Mouse (Mus musculus): ENCODE data around the gene Dgcr6. TPM values are rescaled to one million over a fixed set of nuclear protein-coding genes. Genes with fewer than 3 reads are reported as not detected.
A peak's percentile ranks its signal among the peaks of the same experiment; 100 is the strongest.

Dgcr6 gene
- polyA plus RNA-seq, 1 experiment = 110 TPM

DNA sequence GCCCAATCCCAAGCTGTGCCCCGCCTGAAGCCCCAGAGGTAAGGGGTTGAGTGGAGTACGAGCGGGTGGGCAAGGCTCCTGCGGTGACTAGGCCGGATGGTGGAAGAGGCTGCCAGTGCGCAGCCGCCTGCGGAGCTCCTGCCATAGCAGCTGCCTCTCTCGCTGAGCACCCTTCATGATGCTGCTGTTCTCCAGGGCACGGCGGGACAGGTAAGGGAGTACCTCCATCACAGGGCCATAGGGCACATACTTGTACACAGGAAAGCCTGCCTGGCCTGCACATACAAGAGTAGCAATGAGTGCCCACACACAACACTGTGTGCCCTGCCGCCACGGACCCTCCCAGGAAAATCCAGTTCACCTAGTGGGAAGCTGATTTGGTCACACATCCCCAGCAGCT, 19.4 kb downstream of the Dgcr6 start:
- TF ChIP-seq CTCF (IDR thresholded peaks at IDR 0.05; ENCODE audit: borderline replicate concordance, extremely low read depth, insufficient read depth, insufficient read length) (no peak), POLR2A (IDR thresholded peaks at IDR 0.05; ENCODE audit: borderline replicate concordance, extremely low read depth, insufficient read depth, insufficient read length, poor library complexity, severe bottlenecking) (no peak)
- DNase-seq (ENCODE audit: low read depth) = no peak

DNA sequence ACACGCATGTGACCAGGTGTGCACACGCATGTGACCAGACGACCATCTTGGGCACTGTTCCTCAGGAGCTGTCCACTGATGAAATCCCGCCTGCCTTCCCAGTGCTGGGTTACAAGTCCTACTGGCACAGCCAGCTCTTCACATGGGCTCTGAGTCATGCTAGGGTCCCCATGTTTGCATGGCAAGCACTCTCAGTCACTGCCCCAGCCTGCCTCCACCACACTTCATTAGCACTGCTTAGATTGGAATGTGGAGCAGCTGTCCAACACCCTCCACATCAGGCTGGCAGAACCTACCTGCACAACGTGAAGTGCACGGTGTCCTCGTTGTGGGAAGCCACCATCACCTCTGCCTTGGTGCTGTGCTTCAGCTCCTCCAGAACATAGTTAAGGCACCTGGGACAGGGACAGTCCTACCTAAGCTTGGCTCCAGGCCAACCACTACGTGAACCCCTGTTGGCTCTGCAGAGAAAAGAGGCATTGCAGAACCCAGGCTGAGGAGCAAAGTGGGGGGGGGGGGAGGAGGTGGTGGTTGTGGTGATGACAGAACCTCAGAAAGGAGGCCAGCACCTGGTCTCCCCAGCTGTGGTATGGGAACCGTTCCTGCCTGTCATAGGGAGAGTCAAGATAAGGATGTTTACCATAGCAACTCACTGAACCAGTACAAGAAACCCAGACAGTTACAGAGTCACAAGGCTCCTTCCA, 20.8 kb downstream of the Dgcr6 start:
- DNase-seq (ENCODE audit: low read depth) = no peak
- TF ChIP-seq CTCF (IDR thresholded peaks at IDR 0.05; ENCODE audit: borderline replicate concordance, extremely low read depth, insufficient read depth, insufficient read length) = no peak
- TF ChIP-seq POLR2A (IDR thresholded peaks at IDR 0.05; ENCODE audit: borderline replicate concordance, extremely low read depth, insufficient read depth, insufficient read length, poor library complexity, severe bottlenecking) = no peak

DNA sequence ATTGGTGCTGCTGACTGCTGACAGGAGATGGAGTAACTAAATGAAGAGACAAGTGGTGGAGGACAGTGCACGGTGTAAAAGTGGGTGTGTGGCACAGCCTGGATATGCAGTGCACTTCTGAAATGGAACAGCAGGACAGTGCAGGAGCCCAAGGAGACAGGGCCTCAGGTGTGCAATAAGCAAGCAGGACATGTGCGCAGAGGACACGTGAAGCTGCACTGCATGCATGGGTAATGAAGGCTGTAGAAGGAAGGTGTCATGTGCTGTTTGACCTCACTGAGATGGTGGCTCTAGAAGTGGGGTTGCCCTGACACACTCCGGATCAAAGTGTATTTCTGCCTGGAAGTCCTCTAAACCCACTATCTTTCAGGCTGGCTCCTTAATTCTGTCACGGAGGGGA, 22.0 kb downstream of the Dgcr6 start:
- no peak for DNase-seq (ENCODE audit: low read depth)
- TF ChIP-seq POLR2A (IDR thresholded peaks at IDR 0.05; ENCODE audit: borderline replicate concordance, extremely low read depth, insufficient read depth, insufficient read length, poor library complexity, severe bottlenecking) (no peak), CTCF (IDR thresholded peaks at IDR 0.05; ENCODE audit: borderline replicate concordance, extremely low read depth, insufficient read depth, insufficient read length) (no peak)

DNA sequence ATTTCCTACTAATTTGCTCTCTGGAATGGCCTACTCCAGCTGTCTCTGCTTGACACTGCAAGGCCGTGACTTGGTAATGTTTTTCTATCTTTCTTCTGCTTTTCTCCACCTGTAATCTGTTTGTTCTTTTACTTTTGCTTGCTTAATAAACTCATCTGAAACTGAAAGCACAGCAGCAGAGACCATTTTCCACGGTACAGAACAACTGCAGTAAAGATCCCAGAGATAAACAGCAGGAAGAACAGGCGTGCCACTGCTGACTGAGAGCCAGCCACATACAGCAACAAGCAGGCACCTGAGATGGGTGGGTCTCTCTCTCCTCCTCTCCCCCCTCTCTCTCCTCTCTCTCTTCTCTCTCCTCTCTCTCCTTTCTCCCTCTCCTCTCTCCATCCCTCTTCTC, 22.5 kb downstream of the Dgcr6 start:
- DNase-seq (ENCODE audit: low read depth) = no peak

DNA sequence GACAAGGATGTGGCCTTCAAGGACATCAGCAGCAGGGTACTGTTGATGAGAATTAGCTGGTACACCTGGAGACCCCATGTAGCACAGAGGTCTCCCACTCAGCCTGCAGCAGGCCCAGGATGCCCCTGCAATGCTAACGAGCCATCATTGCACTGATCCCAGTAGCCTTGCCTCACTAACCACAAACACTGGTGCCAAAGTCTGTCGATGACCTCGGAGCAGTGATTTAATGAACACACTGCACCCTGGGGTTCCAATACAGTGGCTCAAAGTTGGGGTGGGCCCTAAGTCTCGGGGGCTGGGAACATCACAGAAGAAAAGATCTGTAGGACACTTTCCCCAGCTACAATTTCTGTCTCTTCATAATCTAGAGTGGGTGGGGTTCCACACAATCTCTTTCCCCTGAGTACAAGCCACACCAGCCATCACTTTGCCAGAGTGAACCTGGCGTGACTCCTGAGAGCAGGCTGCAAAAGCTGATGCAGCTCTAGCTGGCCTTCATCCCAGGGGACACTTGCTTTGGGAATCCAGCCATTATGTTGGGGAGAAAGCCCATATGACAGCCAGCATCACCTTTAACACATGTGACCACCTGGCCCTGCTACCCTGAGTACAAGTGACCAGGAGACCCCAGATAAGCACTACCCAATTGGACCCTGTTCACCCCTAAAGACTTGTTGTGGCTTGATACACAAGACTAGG, 25.8 kb downstream of the Dgcr6 start:
- TF ChIP-seq POLR2A (IDR thresholded peaks at IDR 0.05; ENCODE audit: borderline replicate concordance, extremely low read depth, insufficient read depth, insufficient read length, poor library complexity, severe bottlenecking) (no peak), CTCF (IDR thresholded peaks at IDR 0.05; ENCODE audit: borderline replicate concordance, extremely low read depth, insufficient read depth, insufficient read length) (no peak)
- no peak for DNase-seq (ENCODE audit: low read depth)

More for the DNA sequence above, 22.5 kb downstream of the Dgcr6 start:
- no peak for TF ChIP-seq CTCF (IDR thresholded peaks at IDR 0.05; ENCODE audit: borderline replicate concordance, extremely low read depth, insufficient read depth, insufficient read length)
- TF ChIP-seq POLR2A (IDR thresholded peaks at IDR 0.05; ENCODE audit: borderline replicate concordance, extremely low read depth, insufficient read depth, insufficient read length, poor library complexity, severe bottlenecking) = no peak

DNA sequence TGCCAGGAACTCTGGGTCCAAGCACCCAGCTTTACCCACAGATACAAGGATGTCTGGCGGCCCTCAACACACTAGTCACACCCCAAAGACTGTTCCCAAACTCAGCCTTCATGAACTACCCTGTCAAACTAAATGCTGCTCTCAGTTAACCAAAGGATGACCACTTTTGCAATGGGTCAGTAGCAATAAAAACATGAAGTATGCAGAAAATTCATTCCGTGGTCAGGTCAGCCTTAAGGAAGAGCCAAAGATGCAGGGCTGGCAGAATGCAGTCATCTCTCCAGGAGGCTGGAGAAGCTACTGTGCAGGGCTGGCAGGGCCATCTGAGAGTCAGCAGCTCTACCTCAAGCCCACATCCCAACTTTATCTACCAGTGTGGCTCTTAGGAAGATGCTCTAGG, 26.6 kb downstream of the Dgcr6 start:
- DNase-seq (ENCODE audit: low read depth) = no peak
- no peak for TF ChIP-seq CTCF (IDR thresholded peaks at IDR 0.05; ENCODE audit: borderline replicate concordance, extremely low read depth, insufficient read depth, insufficient read length)
- no peak for TF ChIP-seq POLR2A (IDR thresholded peaks at IDR 0.05; ENCODE audit: borderline replicate concordance, extremely low read depth, insufficient read depth, insufficient read length, poor library complexity, severe bottlenecking)

DNA sequence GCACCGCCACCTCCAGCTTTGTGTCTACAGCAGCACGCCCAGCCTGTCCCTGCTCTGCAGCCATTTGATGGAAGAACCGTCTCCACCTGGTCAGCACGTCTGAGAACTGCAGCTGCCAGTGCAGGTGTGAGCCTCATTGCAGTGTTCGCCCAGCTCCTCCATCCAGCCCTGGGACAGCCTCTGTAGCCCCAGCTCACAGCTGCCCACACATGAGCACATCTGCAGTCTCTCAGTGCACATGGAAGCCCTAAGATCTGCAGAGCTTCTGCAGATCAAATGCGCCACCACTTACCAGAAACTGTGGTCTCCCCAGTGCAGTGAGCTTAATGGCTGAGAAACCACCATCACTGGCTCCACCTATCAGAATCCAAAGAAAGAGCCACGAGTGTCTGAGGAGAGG, 27.5 kb downstream of the Dgcr6 start:
- no peak for DNase-seq (ENCODE audit: low read depth)
- TF ChIP-seq CTCF (IDR thresholded peaks at IDR 0.05; ENCODE audit: borderline replicate concordance, extremely low read depth, insufficient read depth, insufficient read length) (no peak), POLR2A (IDR thresholded peaks at IDR 0.05; ENCODE audit: borderline replicate concordance, extremely low read depth, insufficient read depth, insufficient read length, poor library complexity, severe bottlenecking) (no peak)

DNA sequence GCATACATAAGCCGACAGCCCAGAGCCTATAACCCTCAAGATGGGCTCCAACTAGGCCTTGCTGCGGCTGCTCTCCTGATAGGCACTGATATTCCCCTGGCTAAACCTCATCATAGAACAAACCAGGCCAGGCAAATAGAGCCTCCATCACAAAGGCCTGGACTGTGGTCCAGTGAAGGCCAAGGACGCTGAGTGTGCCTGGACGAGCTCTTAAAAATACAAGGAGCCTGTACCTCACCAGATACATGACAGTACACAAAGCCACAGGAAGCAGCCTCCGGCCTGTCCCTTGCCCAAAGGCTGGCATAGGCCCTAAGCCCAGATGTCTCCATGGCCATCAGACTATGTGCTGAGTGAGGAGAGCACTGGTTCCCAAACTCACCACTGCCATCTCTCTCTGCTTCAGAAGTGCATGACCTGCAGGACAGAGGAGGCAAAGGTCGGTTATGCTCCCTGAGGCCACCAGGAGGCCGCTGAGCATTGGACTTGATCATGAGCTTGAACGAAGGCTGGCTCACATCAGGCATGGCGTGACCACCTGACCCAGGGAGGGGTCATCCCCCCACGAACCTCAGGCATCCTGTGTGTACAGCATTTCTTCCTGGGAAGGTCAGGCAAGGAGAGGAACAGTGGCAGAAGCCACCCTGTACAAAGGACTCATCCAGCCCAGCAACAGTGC, 28.6 kb downstream of the Dgcr6 start:
- no peak for TF ChIP-seq POLR2A (IDR thresholded peaks at IDR 0.05; ENCODE audit: borderline replicate concordance, extremely low read depth, insufficient read depth, insufficient read length, poor library complexity, severe bottlenecking)
- no peak for TF ChIP-seq CTCF (IDR thresholded peaks at IDR 0.05; ENCODE audit: borderline replicate concordance, extremely low read depth, insufficient read depth, insufficient read length)
- DNase-seq (ENCODE audit: low read depth) = no peak

DNA sequence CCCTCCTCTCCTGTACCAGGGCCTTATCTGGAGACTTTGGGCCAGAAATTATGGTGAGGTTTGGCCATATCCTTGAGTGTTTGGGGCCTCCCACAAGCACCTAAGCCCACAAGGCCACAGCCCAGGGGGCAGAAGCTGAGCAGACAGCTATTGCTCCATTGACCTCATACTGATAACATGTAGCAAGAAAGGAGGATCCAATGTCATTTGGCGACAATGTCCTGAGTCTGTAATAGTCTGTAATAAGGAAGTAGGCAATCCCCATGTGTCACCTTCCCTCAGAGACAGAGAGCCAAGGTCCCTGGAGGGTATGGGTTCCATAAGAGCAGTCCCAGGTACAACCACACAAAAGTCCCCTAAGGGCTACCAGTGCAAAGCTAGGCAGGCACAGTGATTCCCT, 29.6 kb downstream of the Dgcr6 start:
- DNase-seq (ENCODE audit: low read depth) = no peak
- TF ChIP-seq CTCF (IDR thresholded peaks at IDR 0.05; ENCODE audit: borderline replicate concordance, extremely low read depth, insufficient read depth, insufficient read length) (no peak), POLR2A (IDR thresholded peaks at IDR 0.05; ENCODE audit: borderline replicate concordance, extremely low read depth, insufficient read depth, insufficient read length, poor library complexity, severe bottlenecking) (no peak)

DNA sequence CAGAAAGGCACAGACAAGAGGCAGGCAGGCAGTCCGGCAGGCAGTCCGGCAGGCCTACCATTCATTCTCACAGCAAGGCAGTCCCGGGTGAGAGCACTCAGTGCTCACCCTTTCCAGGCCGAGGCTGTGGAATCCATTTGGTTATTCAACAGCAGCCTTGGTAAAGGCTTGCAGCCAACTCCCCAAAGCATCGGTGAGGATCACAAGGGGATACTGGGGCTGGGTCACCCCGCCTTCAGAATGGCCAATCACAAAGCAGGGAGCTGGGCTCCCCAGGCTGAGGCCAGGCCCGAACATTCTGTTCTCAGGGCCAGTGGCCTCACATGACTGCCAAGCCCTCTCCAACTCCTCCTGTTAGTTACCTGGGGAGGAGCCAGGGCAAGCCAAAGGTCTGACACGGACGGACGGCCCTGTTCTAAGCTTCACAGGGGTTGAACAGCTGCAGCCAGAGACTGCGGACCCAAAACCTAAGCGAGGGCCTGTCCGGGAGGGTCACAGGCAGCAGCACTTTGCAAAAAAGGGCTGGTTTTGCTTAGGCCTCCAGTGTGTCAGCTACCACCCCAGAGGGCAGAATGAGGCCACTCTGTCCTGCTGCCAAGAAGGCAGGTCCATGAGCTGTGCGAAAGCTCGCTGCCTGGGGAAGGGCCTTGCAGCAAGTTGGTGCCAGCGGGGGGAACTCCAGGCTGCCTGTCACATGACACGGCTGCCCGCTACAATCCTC, 30.7 kb downstream of the Dgcr6 start:
- TF ChIP-seq CTCF (IDR thresholded peaks at IDR 0.05; ENCODE audit: borderline replicate concordance, extremely low read depth, insufficient read depth, insufficient read length) = no peak
- no peak for TF ChIP-seq POLR2A (IDR thresholded peaks at IDR 0.05; ENCODE audit: borderline replicate concordance, extremely low read depth, insufficient read depth, insufficient read length, poor library complexity, severe bottlenecking)
- DNase-seq (ENCODE audit: low read depth) = peak; percentile 35

DNA sequence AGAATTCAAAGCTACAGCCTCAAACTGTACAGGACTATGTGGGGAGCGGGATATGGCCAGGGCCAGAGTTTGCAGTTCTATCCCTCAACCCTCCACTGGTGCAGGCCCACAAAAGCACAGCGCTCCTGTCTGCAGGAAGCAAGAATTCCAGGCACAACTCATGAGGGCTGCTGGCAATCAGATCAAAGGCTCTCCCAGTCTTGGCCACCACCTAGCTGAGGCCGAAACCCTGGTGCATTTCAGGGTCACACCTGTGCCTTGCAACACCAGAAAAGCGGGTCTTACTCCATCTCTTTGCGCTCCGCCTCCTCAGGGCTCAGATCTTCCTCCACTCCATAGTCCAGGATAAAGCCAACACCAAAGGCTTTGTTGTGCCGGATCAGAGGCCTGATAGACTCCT, 31.6 kb downstream of the Dgcr6 start:
- no peak for DNase-seq (ENCODE audit: low read depth)
- no peak for TF ChIP-seq CTCF (IDR thresholded peaks at IDR 0.05; ENCODE audit: borderline replicate concordance, extremely low read depth, insufficient read depth, insufficient read length)
- no peak for TF ChIP-seq POLR2A (IDR thresholded peaks at IDR 0.05; ENCODE audit: borderline replicate concordance, extremely low read depth, insufficient read depth, insufficient read length, poor library complexity, severe bottlenecking)
